In genomic region chr1:155233378-155233777, GRCm38 (mm10) we compare ENCODE assay signal across 10 mouse cellular contexts. TPM values are rescaled to one million over a fixed set of nuclear protein-coding genes. Genes with fewer than 3 reads are reported as not detected.
DNase-seq lines count a peak whose midpoint lies in the region; ATAC-seq and TF ChIP-seq lines count a peak whose summit lies in the region.
"Had no signal": no experiment of that assay in that cellular context is flagged by ENCODE, and none has a peak within 500 bp of the region (broad histone marks: within the 10 kb centered on the region; RNA-seq: fewer than 3 reads in every experiment).

No protein-coding gene starts in this region.

- ATAC-seq in lung, embryonic 14.5 days (ENCODE audit: insufficient read depth): peak; percentile 4; the same call in 1 of the 2 replicates
- ATAC-seq in hindbrain, embryonic 13.5 days (ENCODE audit: low FRiP score): no peak
- no peak for ATAC-seq in neural tube, embryonic 14.5 days (ENCODE audit: low read depth)
- no peak for ATAC-seq in inflammation-experienced regulatory T-cells, adult 6 months

- TF ChIP-seq CTCF in cerebellum, adult 2 months (IDR thresholded peaks at IDR 0.05; ENCODE audit: borderline replicate concordance, insufficient read depth, low read depth, low read length): no peak
- no peak for TF ChIP-seq CTCF in lung, embryonic 14.5 days (IDR thresholded peaks at IDR 0.05; ENCODE audit: low read depth)
- TF ChIP-seq CTCF in lung, adult 2 months (IDR thresholded peaks at IDR 0.05; ENCODE audit: insufficient read depth, low read length): no peak

- H3K4me2 ChIP-seq in lung, embryonic 14.5 days: 0 out of 2 replicates have a peak overlapping the region, but pooled peaks have one; percentile 1
- no peak overlapping the region for H3K4me2 ChIP-seq in hindbrain, embryonic 13.5 days
- no peak overlapping the region; the same call in 1 of the 2 replicates for H3K4me2 ChIP-seq in neural tube, embryonic 14.5 days (ENCODE audit: low read depth, low read length)
- H3K4me2 ChIP-seq: liver, embryonic 15.5 days had no signal

- no peaks in the 10 kb centered on the region for H3K9me3 ChIP-seq in lung, embryonic 14.5 days (ENCODE audit: low read depth, low read length)
- H3K9me3 ChIP-seq in hindbrain, embryonic 13.5 days: no peaks in the 10 kb centered on the region
- no peaks in the 10 kb centered on the region for H3K9me3 ChIP-seq in neural tube, embryonic 14.5 days (ENCODE audit: control insufficient read depth, low read length)
- H3K9me3 ChIP-seq: liver, embryonic 15.5 days had no signal

- H3K4me3 ChIP-seq in cerebellum, adult 2 months (replicated peaks; ENCODE audit: insufficient read depth, low read depth, low read length): no peak overlapping the region
- no peak overlapping the region for H3K4me3 ChIP-seq in lung, embryonic 14.5 days (ENCODE audit: low read depth, low read length)
- H3K4me3 ChIP-seq in lung, adult 2 months (replicated peaks; ENCODE audit: extremely low read depth, low read depth, low read length): no peak overlapping the region
- H3K4me3 ChIP-seq in hindbrain, embryonic 13.5 days: no peak overlapping the region
- H3K4me3 ChIP-seq in neural tube, embryonic 14.5 days (ENCODE audit: low read depth, low read length): no peak overlapping the region
- H3K4me3 ChIP-seq: liver, embryonic 15.5 days had no signal

- DNase-seq in cerebellum, adult 2 months: no peak
- no peak for DNase-seq in cerebellum, adult 11 months
- DNase-seq in lung, embryonic 14.5 days: no peak
- DNase-seq in lung, adult 2 months: no peak
- DNase-seq in gastrocnemius, adult 18-20 months (ENCODE audit: low spot score): no peak
- DNase-seq: spleen, adult 18-20 months had no signal

- H3K27me3 ChIP-seq in cerebellum, adult 2 months (ENCODE audit: control insufficient read depth, insufficient read depth, low read length): no peaks in the 10 kb centered on the region
- H3K27me3 ChIP-seq in lung, embryonic 14.5 days (ENCODE audit: insufficient read depth, low read length): no peaks in the 10 kb centered on the region
- no peaks in the 10 kb centered on the region for H3K27me3 ChIP-seq in hindbrain, embryonic 13.5 days
- H3K27me3 ChIP-seq in neural tube, embryonic 14.5 days (ENCODE audit: control insufficient read depth, insufficient read depth, low read length): no peaks in the 10 kb centered on the region

- peaks cover 50% of the 10 kb centered on the region for H3K4me1 ChIP-seq in cerebellum, adult 2 months (ENCODE audit: control insufficient read depth, insufficient read depth, low read length)
- H3K4me1 ChIP-seq in lung, embryonic 14.5 days (ENCODE audit: insufficient read depth): peaks cover 23% of the 10 kb centered on the region
- no peaks in the 10 kb centered on the region; the same call in 1 of the 2 replicates for H3K4me1 ChIP-seq in lung, adult 2 months (ENCODE audit: control insufficient read depth, insufficient read depth, low read length)
- H3K4me1 ChIP-seq in hindbrain, embryonic 13.5 days (replicated peaks): peaks cover 91% of the 10 kb centered on the region
- H3K4me1 ChIP-seq in neural tube, embryonic 14.5 days (ENCODE audit: control insufficient read depth, insufficient read depth, low read length): peaks cover 54% of the 10 kb centered on the region
- H3K4me1 ChIP-seq: liver, embryonic 15.5 days had no signal

- peak overlapping the region; percentile 10; the same call in 1 of the 2 replicates for H3K27ac ChIP-seq in cerebellum, adult 2 months (ENCODE audit: insufficient read depth, low read length)
- H3K27ac ChIP-seq in lung, embryonic 14.5 days (ENCODE audit: low read depth): peak overlapping the region; percentile 86
- peak overlapping the region; percentile 94 for H3K27ac ChIP-seq in hindbrain, embryonic 13.5 days
- H3K27ac ChIP-seq in neural tube, embryonic 14.5 days (ENCODE audit: low read depth, low read length): peak overlapping the region; percentile 91
- H3K27ac ChIP-seq: liver, embryonic 15.5 days had no signal

- H3K9ac ChIP-seq in lung, embryonic 14.5 days: no peak overlapping the region
- peak overlapping the region; percentile 49 for H3K9ac ChIP-seq in hindbrain, embryonic 13.5 days
- 0 out of 2 replicates have a peak overlapping the region, but pooled peaks have one; percentile 28 for H3K9ac ChIP-seq in neural tube, embryonic 14.5 days (replicated peaks; ENCODE audit: low read depth, low read length)
- H3K9ac ChIP-seq: liver, embryonic 15.5 days had no signal

- TF ChIP-seq POLR2A in cerebellum, adult 2 months (IDR thresholded peaks at IDR 0.05; ENCODE audit: borderline replicate concordance, insufficient read depth, low read length): no peak
- TF ChIP-seq POLR2A in lung, adult 2 months (IDR thresholded peaks at IDR 0.05; ENCODE audit: borderline replicate concordance, extremely low read depth, low read depth, low read length): no peak

- 73% methylated on average over 9 of the region's 9 CpGs for WGBS in cerebellum, adult 2 months
- WGBS in lung, embryonic 14.5 days: 63% methylated on average over 9 of the region's 9 CpGs
- 71% methylated on average over 9 of the region's 9 CpGs for WGBS in lung, adult 2 months
- 74% methylated on average over 9 of the region's 9 CpGs for WGBS in hindbrain, embryonic 13.5 days
- 79% methylated on average over 9 of the region's 9 CpGs for WGBS in neural tube, embryonic 14.5 days

- no peaks in the 10 kb centered on the region; the same call in 1 of the 2 replicates for H3K36me3 ChIP-seq in lung, embryonic 14.5 days (ENCODE audit: insufficient read depth)
- no peaks in the 10 kb centered on the region for H3K36me3 ChIP-seq in hindbrain, embryonic 13.5 days
- no peaks in the 10 kb centered on the region for H3K36me3 ChIP-seq in neural tube, embryonic 14.5 days (ENCODE audit: control insufficient read depth, insufficient read depth, low read length)
- H3K36me3 ChIP-seq: liver, embryonic 15.5 days had no signal

RNA-seq across cellular contexts. Expression of gene BC034090, which starts 10.9 kb away (rescaled TPM):
- 14.1 and 15.5 TPM in 2 replicates for polyA plus RNA-seq in cerebellum, adult 2 months (2012; rRNA removed)
- 3.4 and 3.9 TPM in 2 replicates for polyA plus RNA-seq in lung, embryonic 14.5 days (2014; fragmentation: Nextera tagmentation; extraction: Ambion mirVana)
- polyA plus RNA-seq in lung, adult 2 months (2012; rRNA removed): 9.3 and 9.9 TPM in 2 replicates
- 3.9 and 4.7 TPM in 2 replicates for polyA plus RNA-seq in hindbrain, embryonic 13.5 days (2015; fragmentation: Nextera tagmentation; extraction: Ambion mirVana)
- polyA plus RNA-seq in neural tube, embryonic 14.5 days (2014; fragmentation: Nextera tagmentation; extraction: Ambion mirVana): 3.8 and 4.1 TPM in 2 replicates
- under 1 TPM in 2 of 3 experiments, not detected in 1; 0.50 to 0.96 TPM for polyA plus RNA-seq in inflammation-experienced regulatory T-cells, adult 6 months (2017; shearing (Covaris generic))
- total RNA-seq in gastrocnemius, adult 18-20 months (2021): 1 to 10 TPM in 1 of 2 experiments, under 1 TPM in 1; 0.64 to 1.5 TPM

Comparison
In these comparisons a context has a peak if more than half of its experiments do, and no peak if none do; other contexts are left out.
1. H3K27ac ChIP-seq: peak in every context shown above with its lines; median percentile 94 in hindbrain, embryonic 13.5 days; 91 in neural tube, embryonic 14.5 days; 86 in lung, embryonic 14.5 days; 10 in cerebellum, adult 2 months.